Mouse (Mus musculus) myocyte (in vitro differentiated cells): ENCODE data around the gene Rptor.

Experiments used
- MAX ChIP-seq: IDR thresholded peaks from one replicate; pipeline ENCODE4 v1.6.1; 2011; ENCODE audit warnings: low read depth, mild to moderate bottlenecking, control low read depth
- POLR2A ChIP-seq: IDR thresholded peaks from one replicate; pipeline ENCODE4 v1.6.1; 2011; ENCODE audit warnings: low read depth, mild to moderate bottlenecking, control low read depth, moderate library complexity; ENCODE audit not compliant: insufficient read length
- POLR2AphosphoS2 ChIP-seq: IDR thresholded peaks from one replicate; pipeline ENCODE4 v1.6.1; 2011; ENCODE audit warnings: low read depth, control low read depth; ENCODE audit not compliant: insufficient read length
- REST ChIP-seq: IDR thresholded peaks from one replicate; pipeline ENCODE4 v1.6.1; 2011; ENCODE audit warnings: mild to moderate bottlenecking, control low read depth, moderate library complexity; ENCODE audit not compliant: insufficient read depth, insufficient read length

- TF ChIP-seq POLR2A (no peak), MAX (no peak), POLR2AphosphoS2 (no peak), REST (no peak)
These were observed 175.2 kb downstream of the Rptor start for GRCm38 (mm10) chr11:119777872-119778271.
